Mouse (Mus musculus): ENCODE measurements at regions not wholly inside any gene's neighbourhood (a gene's known extent, or its start where the extent isn't known, plus 50 kb on each side); places are given as distances from the start of the nearest gene placed in this dataset.

DNA sequence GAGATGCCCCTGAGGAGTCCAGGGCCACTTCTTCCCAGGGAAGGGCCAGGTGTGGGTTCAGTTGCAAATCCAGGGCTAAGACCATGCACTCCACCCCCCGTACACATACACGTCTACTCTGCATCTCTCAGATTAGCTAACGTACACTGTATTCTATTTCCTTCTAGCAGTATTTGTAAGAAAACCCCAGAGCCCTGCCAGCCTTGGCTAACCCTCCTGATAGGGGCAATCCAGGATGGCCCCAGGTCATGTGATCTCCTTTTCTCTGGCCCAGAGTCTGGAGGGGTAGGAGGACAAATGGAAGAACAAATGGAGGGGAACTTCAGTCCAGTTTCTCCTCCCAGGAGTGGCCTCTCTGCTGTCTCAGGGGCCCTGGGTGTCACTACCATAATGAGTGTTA lies 98.9 kb downstream of the 1810010D01Rik start:
- no peak for TF ChIP-seq CTCF (IDR thresholded peaks at IDR 0.05; ENCODE audit: control insufficient read depth, insufficient read depth, insufficient replicate concordance, low read depth, low read length)
- TF ChIP-seq POLR2A (IDR thresholded peaks at IDR 0.05; ENCODE audit: control insufficient read depth, low read depth, low read length) = no peak

Data from testis, adult 2 months (tissue).